Mouse (Mus musculus) spleen, postnatal 10 days (tissue): Measurements from ENCODE around the gene Fzd10.
A peak's percentile ranks its signal among the peaks of the same experiment; 100 is the strongest.

Source experiments
- DNase-seq, 2 experiments: peaks; one replicate each; pipeline ENCODE4 v3.0.0; 2021 to 2022; ENCODE audit warnings: low spot score in 2 of 2

The Fzd10 gene

GRCm38 (mm10) chr5:128600072-128601021 is at the start of gene Fzd10:
Gene Fzd10, plus strand, starts transcription at chr5:128600844.
- peak in 1 of 2 experiments; percentile 36 for DNase-seq

GRCm38 (mm10) chr5:128551448-128551847 is 49.2 kb upstream of the Fzd10 start:
- no peak for DNase-seq

DNA sequence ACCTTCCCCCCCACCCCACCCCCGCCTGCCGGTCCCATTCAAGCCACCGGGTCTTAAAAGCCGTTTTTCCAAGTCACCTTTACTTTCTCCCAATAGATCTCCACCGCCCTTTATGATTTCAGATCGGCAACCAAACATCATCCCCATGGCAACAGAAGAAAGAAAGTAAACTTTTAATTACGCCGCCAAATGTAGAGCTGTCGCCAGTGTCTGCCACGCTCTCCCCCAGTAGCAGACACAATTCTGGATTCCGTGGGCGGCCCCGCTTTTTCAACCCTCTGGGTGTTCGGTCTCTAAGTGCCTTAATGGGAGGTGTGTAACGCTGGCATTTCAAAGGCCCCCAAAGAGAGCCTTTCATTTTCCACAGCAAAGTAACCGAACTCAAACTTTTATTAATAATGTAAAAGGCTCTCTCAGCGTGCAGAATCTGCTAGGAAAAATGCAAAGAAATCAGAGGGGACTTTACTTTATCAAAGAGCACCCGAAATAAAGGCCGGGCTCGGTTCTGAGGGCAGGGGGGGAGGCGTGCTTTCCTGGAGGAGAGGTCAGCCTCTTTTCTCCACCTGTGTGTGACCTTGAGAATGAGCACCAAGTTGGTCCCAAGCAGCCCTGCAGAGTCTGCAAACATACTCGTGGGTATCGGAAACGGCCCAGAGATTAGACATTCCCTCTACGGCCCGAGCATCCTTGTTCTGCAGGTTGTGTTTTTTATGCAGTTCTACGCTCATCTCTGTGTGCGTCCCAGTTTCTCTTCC is 48.3 kb upstream of the Fzd10 start:
- no peak for DNase-seq

GRCm38 (mm10) chr5:128558126-128558525 is 42.5 kb upstream of the Fzd10 start:
- DNase-seq, result no peak

- DNase-seq, result no peak
These were observed 33.3 kb upstream of the Fzd10 start for GRCm38 (mm10) chr5:128567313-128567712.

- DNase-seq, result no peak
These were observed 31.7 kb upstream of the Fzd10 start for GRCm38 (mm10) chr5:128568970-128569369.

- no peak for DNase-seq
These were observed 30.6 kb upstream of the Fzd10 start for GRCm38 (mm10) chr5:128570091-128570490.

GRCm38 (mm10) chr5:128570848-128571247 is 29.8 kb upstream of the Fzd10 start:
- DNase-seq, result no peak

DNA sequence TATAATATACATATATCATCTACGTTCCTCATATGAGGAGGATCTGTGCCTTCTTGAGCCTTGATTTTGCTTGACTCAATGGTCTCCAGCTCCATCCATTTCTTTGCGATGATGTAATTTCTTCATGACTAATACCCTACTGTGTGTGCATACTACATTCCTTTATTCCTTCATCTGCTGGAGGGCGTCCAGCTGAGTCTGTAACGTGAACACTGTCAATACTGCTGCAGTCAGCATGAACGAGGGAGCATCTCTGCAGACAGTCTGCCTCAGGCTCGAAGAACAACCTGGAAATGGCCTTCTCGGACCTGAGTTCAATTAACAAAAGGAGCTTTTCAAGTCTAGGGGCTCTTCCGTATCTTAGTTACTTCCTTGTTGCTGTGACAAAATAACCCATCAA is 28.9 kb upstream of the Fzd10 start:
- DNase-seq, result no peak

GRCm38 (mm10) chr5:128575997-128576579 is 24.6 kb upstream of the Fzd10 start:
- DNase-seq, result no peak

DNA sequence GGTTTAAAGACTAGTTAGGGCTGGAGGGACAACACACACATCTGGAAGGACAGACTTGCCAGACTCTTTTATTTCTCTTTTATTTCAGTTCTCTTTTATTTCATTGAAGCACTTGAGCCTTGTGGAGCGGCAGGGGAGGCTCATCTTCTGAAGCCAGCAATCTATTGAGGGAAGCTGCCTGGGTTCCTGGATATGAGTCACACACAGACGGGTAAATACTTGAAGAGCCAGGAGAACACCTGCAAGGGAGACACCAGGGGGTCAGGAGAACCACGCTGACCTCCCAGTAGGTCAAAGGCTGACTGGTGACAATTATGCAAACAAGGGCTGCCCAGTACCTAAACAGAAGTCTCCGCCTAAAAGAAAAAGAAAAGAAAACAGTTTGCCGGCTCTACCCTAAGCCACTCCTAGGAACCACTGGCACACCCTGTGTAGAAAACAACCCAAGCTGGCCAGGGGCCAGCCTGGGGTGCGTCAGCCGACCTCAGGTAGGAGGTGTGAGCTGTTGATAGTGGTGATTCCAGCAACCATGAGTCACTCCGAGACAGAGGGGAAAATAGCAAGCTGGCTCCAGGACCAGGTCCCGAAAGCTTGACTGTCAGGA is 21.5 kb upstream of the Fzd10 start:
- no peak for DNase-seq

GRCm38 (mm10) chr5:128580931-128581330 is 19.7 kb upstream of the Fzd10 start:
- no peak for DNase-seq

DNA sequence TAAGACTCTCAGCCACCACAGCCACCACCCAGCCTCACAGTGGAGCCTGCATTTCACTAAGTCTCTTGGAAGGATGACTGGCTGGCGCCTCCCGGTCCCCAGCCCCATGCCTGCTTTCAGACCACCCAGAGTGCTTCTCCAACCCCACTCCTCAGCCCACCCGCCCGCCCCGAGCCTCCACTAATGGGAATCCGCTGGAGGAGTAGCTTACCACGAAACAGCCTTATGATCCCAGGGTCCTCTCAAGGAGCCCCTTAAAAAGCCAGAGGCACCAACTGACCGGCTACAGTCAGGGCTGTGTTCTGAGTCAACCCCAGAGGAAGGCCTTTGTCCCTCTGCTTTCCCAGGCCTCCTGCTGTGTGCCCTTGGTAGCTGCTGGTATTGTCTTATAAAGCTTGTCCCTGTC is 19.1 kb upstream of the Fzd10 start:
- DNase-seq, result no peak

DNA sequence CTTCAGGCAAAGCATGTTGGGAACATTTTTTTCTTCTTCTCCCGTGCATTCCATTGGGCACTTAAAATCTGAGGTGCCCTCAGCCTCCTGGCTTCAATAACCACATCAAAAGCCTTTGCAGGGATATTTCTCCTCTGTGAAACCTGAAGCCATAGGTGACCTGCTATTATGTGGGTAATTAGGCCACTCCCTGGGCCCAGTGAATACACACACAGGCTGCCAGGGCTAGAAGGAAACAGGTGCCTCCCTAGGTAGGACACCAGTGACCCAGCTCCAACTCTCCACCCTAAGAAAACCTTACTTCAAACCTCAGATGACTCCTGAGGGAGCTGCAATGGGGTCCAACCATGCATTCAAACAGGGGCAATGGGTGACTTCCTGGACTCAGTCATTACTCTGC is 11.4 kb upstream of the Fzd10 start:
- no peak for DNase-seq

DNA sequence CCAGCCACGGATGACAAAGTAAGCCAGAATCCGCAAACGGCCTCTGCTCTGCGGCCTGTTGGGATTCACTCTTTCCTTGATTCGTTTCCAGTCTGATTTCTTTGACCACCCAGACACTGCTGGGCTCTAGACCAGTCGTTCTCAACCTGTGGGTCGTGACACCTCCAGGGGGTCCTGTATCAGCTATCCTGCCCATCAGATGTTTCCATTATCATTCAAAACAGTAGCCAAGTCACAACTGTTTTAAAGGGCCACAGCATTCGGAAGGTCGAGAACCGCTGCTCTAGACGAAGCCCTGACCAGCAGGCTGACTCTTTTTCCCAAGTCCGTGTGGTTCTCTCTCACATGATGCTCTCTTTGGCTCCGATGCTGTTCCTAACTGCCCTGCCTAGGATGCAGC is 7.2 kb upstream of the Fzd10 start:
- DNase-seq, result no peak

- no peak for DNase-seq
These were observed 3.8 kb upstream of the Fzd10 start for GRCm38 (mm10) chr5:128596813-128597212.

DNA sequence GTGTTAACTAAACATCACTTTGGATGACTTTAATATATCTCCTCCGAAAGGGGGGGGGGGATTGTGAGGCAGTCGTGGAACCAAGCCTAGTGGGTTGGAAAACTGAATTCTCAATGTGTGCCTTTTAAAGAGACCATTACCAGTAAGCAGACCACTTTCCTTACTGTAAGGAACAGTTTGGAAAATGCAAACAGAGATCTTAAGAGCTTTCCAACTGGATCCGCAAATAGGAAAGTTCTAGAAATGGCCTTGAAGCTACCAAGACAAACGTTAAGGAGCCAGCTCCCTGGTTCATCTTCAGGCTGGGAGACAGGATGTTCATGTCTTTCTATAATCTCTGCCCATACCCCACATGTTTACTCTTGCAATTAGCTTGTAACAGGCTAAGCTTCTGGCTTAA is 3.3 kb upstream of the Fzd10 start:
- DNase-seq, result no peak

- DNase-seq, result no peak
These were observed 2.4 kb upstream of the Fzd10 start for GRCm38 (mm10) chr5:128598191-128598720.

GRCm38 (mm10) chr5:128598760-128599364 is 1.8 kb upstream of the Fzd10 start:
- no peak for DNase-seq

- DNase-seq, result no peak
These were observed 1.1 kb upstream of the Fzd10 start for GRCm38 (mm10) chr5:128599365-128600071.
